ENCODE assay signal across 13 mouse cellular contexts in genomic region chr5:149514890-149515289, GRCm38 (mm10). TPM values are rescaled to one million over a fixed set of nuclear protein-coding genes. Genes with fewer than 3 reads are reported as not detected.
DNase-seq lines count a peak whose midpoint lies in the region; ATAC-seq lines count a peak whose summit lies in the region.
"Had no signal": no experiment of that assay in that cellular context is flagged by ENCODE, and none has a peak within 500 bp of the region (broad histone marks: within the 10 kb centered on the region; RNA-seq: fewer than 3 reads in every experiment).

No protein-coding gene starts in this region.

- H3K27me3 ChIP-seq in heart, embryonic 15.5 days, result no peaks in the 10 kb centered on the region
- H3K27me3 ChIP-seq in neural tube, embryonic 12.5 days (replicated peaks), result no peaks in the 10 kb centered on the region
- H3K27me3 ChIP-seq in hindbrain, embryonic 16.5 days (replicated peaks; ENCODE audit: control insufficient read depth, insufficient read depth, low read length), result no peaks in the 10 kb centered on the region; the same call in 1 of the 2 replicates
- H3K27me3 ChIP-seq in neural tube, embryonic 15.5 days (replicated peaks), result no peaks in the 10 kb centered on the region
- H3K27me3 ChIP-seq: liver, embryonic 15.5 days had no signal

- intact Hi-C loops in heart, postnatal 25 days (cut with DNase I), result no loop called here

- peak overlapping the region; percentile 73; the same call in 1 of the 2 replicates for H3K27ac ChIP-seq in heart, embryonic 15.5 days
- no peak overlapping the region for H3K27ac ChIP-seq in neural tube, embryonic 12.5 days
- H3K27ac ChIP-seq in hindbrain, embryonic 16.5 days (ENCODE audit: low read depth, low read length), result peak overlapping the region; percentile 72; the same call in 1 of the 2 replicates
- H3K27ac ChIP-seq in neural tube, embryonic 15.5 days (replicated peaks), result peak overlapping the region; percentile 72; the same call in 1 of the 2 replicates
- H3K27ac ChIP-seq: liver, embryonic 15.5 days had no signal

- WGBS in heart, embryonic 15.5 days, result 45% methylated on average over 3 of the region's 3 CpGs
- WGBS in neural tube, embryonic 12.5 days, result 57% methylated on average over 3 of the region's 3 CpGs
- WGBS in hindbrain, embryonic 16.5 days, result 46% methylated on average over 3 of the region's 3 CpGs
- WGBS in neural tube, embryonic 15.5 days, result 48% methylated on average over 2 of the region's 3 CpGs

- no peak for DNase-seq in heart, postnatal 25 days (ENCODE audit: low spot score)
- no peak for DNase-seq in neural tube, embryonic 10.5 days (ENCODE audit: extremely low spot score, low spot score)
- no peak for DNase-seq in gastrocnemius, adult 18-20 months (ENCODE audit: low spot score)
- DNase-seq: cerebellum, postnatal 14 days; thymus, postnatal 14 days had no signal

- H3K9me3 ChIP-seq in heart, embryonic 15.5 days (replicated peaks), result no peaks in the 10 kb centered on the region
- H3K9me3 ChIP-seq in neural tube, embryonic 12.5 days, result no peaks in the 10 kb centered on the region
- H3K9me3 ChIP-seq in hindbrain, embryonic 16.5 days (ENCODE audit: control insufficient read depth, low read length), result no peaks in the 10 kb centered on the region
- no peaks in the 10 kb centered on the region for H3K9me3 ChIP-seq in neural tube, embryonic 15.5 days (replicated peaks)
- H3K9me3 ChIP-seq: liver, embryonic 15.5 days had no signal

- no peak overlapping the region for H3K9ac ChIP-seq in heart, embryonic 15.5 days
- no peak overlapping the region for H3K9ac ChIP-seq in neural tube, embryonic 12.5 days
- H3K9ac ChIP-seq in hindbrain, embryonic 16.5 days (ENCODE audit: low read depth, low read length), result no peak overlapping the region; the same call in 1 of the 2 replicates
- no peak overlapping the region for H3K9ac ChIP-seq in neural tube, embryonic 15.5 days (replicated peaks)
- H3K9ac ChIP-seq: liver, embryonic 15.5 days had no signal

- H3K4me3 ChIP-seq in heart, embryonic 15.5 days, result no peak overlapping the region
- H3K4me3 ChIP-seq in neural tube, embryonic 12.5 days, result no peak overlapping the region
- no peak overlapping the region for H3K4me3 ChIP-seq in hindbrain, embryonic 16.5 days (ENCODE audit: low read length)
- H3K4me3 ChIP-seq in neural tube, embryonic 15.5 days (replicated peaks), result no peak overlapping the region
- H3K4me3 ChIP-seq: liver, embryonic 15.5 days; myocyte had no signal

- no peaks in the 10 kb centered on the region for H3K36me3 ChIP-seq in heart, embryonic 15.5 days
- no peaks in the 10 kb centered on the region for H3K36me3 ChIP-seq in neural tube, embryonic 12.5 days
- H3K36me3 ChIP-seq in hindbrain, embryonic 16.5 days (ENCODE audit: control insufficient read depth, insufficient read depth, low read length), result no peaks in the 10 kb centered on the region
- H3K36me3 ChIP-seq in neural tube, embryonic 15.5 days, result no peaks in the 10 kb centered on the region
- H3K36me3 ChIP-seq: liver, embryonic 15.5 days had no signal

- no peak overlapping the region for H3K4me2 ChIP-seq in heart, embryonic 15.5 days
- H3K4me2 ChIP-seq in neural tube, embryonic 12.5 days (replicated peaks), result peak overlapping the region; percentile 38
- no peak overlapping the region; the same call in 1 of the 2 replicates for H3K4me2 ChIP-seq in hindbrain, embryonic 16.5 days (ENCODE audit: low read length)
- H3K4me2 ChIP-seq in neural tube, embryonic 15.5 days, result no peak overlapping the region
- H3K4me2 ChIP-seq: liver, embryonic 15.5 days had no signal

- no peak; the same call in 1 of the 2 replicates for ATAC-seq in heart, embryonic 15.5 days (replicated peaks; ENCODE audit: insufficient number of reproducible peaks, insufficient read depth, low FRiP score, low read depth)
- ATAC-seq in neural tube, embryonic 12.5 days (ENCODE audit: low FRiP score, low read depth), result no peak
- ATAC-seq in hindbrain, embryonic 16.5 days, result no peak
- ATAC-seq in neural tube, embryonic 15.5 days (ENCODE audit: low FRiP score), result no peak
- ATAC-seq in inflammation-experienced regulatory T-cells, adult 6 months, result no peak

- peaks cover 17% of the 10 kb centered on the region for H3K4me1 ChIP-seq in heart, embryonic 15.5 days (replicated peaks)
- H3K4me1 ChIP-seq in neural tube, embryonic 12.5 days, result peaks cover 30% of the 10 kb centered on the region
- peaks cover 20% of the 10 kb centered on the region for H3K4me1 ChIP-seq in hindbrain, embryonic 16.5 days (ENCODE audit: control insufficient read depth, insufficient read depth, low read depth, low read length)
- H3K4me1 ChIP-seq in neural tube, embryonic 15.5 days, result peaks cover 31% of the 10 kb centered on the region
- H3K4me1 ChIP-seq: liver, embryonic 15.5 days had no signal

RNA-seq across cellular contexts. Expression of gene Wdr95, which starts 13.6 kb away (rescaled TPM):
- polyA plus RNA-seq in heart, embryonic 15.5 days (2015; fragmentation: Nextera tagmentation; extraction: Ambion mirVana), result 0.13 TPM in 1 of 2 replicates, not detected in the other
- total RNA-seq in heart, postnatal 25 days (2021), result not detected
- 0.22 and 0.71 TPM in 2 replicates for polyA plus RNA-seq in neural tube, embryonic 12.5 days (2016; fragmentation: Nextera tagmentation; extraction: Ambion mirVana)
- 0.24 TPM in 2 replicates for polyA plus RNA-seq in hindbrain, embryonic 16.5 days (2015; fragmentation: Nextera tagmentation; extraction: Ambion mirVana)
- 0.12 and 0.36 TPM in 2 replicates for polyA plus RNA-seq in neural tube, embryonic 15.5 days (2015; fragmentation: Nextera tagmentation; extraction: Ambion mirVana)
- total RNA-seq in gastrocnemius, adult 18-20 months (2021), result not detected
- polyA plus RNA-seq in inflammation-experienced regulatory T-cells, adult 6 months (2017; shearing (Covaris generic)), result 1 to 10 TPM in 1 of 3 experiments, not detected in 2; 3.0 TPM
- polyA plus RNA-seq: liver, embryonic 15.5 days; small intestine, adult 2 months had no signal
